Mouse (Mus musculus): ENCODE measurements around the gene Slc41a1.

GRCm38 (mm10) chr1:131867093-131867945, 40.0 kb downstream of the Slc41a1 start, which contains the start of gene Rab29:
- TF ChIP-seq POLR2A (IDR thresholded peaks at IDR 0.05; ENCODE audit: borderline replicate concordance, insufficient read depth, low read length) (no peak), CTCF (IDR thresholded peaks at IDR 0.05; ENCODE audit: borderline replicate concordance, insufficient read depth, low read depth, low read length) (peak; percentile 83)

All from cerebellum, adult 2 months (tissue).